Mouse (Mus musculus) adrenal gland, postnatal 14 days (tissue): ENCODE measurements at regions not wholly inside any gene's neighbourhood (a gene's known extent, or its start where the extent isn't known, plus 50 kb on each side); places are given as distances from the start of the nearest gene placed in this dataset.
"Not testable (repeated sequence)": the region's sequence is repeated elsewhere in the genome, so short reads cannot be mapped to it uniquely, and the experiment has no call there.

Source experiments
- DNase-seq: peaks from one replicate; pipeline ENCODE4 v3.0.0; 2021; ENCODE audit warnings: mixed read lengths

- no peak for DNase-seq
Observed at GRCm38 (mm10) chr11:12589757-12590373, 125.1 kb upstream of the Cobl start.

- not testable (repeated sequence) for DNase-seq
Observed at GRCm38 (mm10) chr11:12584851-12585680, 120.3 kb upstream of the Cobl start.

- DNase-seq, result peak; percentile 36
Observed at GRCm38 (mm10) chr11:12578999-12579576, 114.3 kb upstream of the Cobl start.

GRCm38 (mm10) chr11:12559663-12560062 lies 94.9 kb upstream of the Cobl start:
- no peak for DNase-seq

- peak; percentile 14 for DNase-seq
Observed at GRCm38 (mm10) chr11:12558995-12559633, 94.4 kb upstream of the Cobl start.

GRCm38 (mm10) chr11:12558176-12558575 lies 93.4 kb upstream of the Cobl start:
- no peak for DNase-seq

GRCm38 (mm10) chr11:12545771-12546170 lies 81.0 kb upstream of the Cobl start:
- no peak for DNase-seq

GRCm38 (mm10) chr11:12543042-12543441 lies 78.3 kb upstream of the Cobl start:
- no peak for DNase-seq

GRCm38 (mm10) chr11:12540333-12540870 lies 75.6 kb upstream of the Cobl start:
- DNase-seq, result no peak

GRCm38 (mm10) chr11:12535063-12535462 lies 70.3 kb upstream of the Cobl start:
- DNase-seq, result no peak

- DNase-seq, result peak; percentile 63
Observed at GRCm38 (mm10) chr11:12532288-12532687, 67.5 kb upstream of the Cobl start.

GRCm38 (mm10) chr11:12522063-12522462 lies 57.3 kb upstream of the Cobl start:
- DNase-seq, result not testable (repeated sequence)

- DNase-seq, result no peak
Observed at GRCm38 (mm10) chr11:12521286-12521685, 56.5 kb upstream of the Cobl start.

GRCm38 (mm10) chr11:12516374-12516773 lies 51.6 kb upstream of the Cobl start:
- DNase-seq, result no peak
